Mouse (Mus musculus): ENCODE measurements at regions not wholly inside any gene's neighbourhood (a gene's known extent, or its start where the extent isn't known, plus 50 kb on each side); places are given as distances from the start of the nearest gene placed in this dataset.

GRCm38 (mm10) chr10:70372411-70373136 is 67.7 kb upstream of the Fam13c start:
- no peak for DNase-seq

GRCm38 (mm10) chr10:70373207-70373606 is 67.1 kb upstream of the Fam13c start:
- H3K36me3 ChIP-seq (ENCODE audit: control insufficient read depth, insufficient read depth, low read length), result no peaks in the 10 kb centered on the region
- WGBS, result 88% methylated on average over 8 of the region's 8 CpGs
- no peak overlapping the region for H3K27ac ChIP-seq (replicated peaks; ENCODE audit: low read depth, low read length)
- no peak overlapping the region for H3K4me3 ChIP-seq (replicated peaks; ENCODE audit: low read depth, low read length)
- no peak for ATAC-seq (ENCODE audit: low FRiP score, low TSS enrichment)
- H3K9ac ChIP-seq (replicated peaks; ENCODE audit: low read length), result no peak overlapping the region
- 0 out of 2 replicates have a peak, but pooled peaks cover 3% of the 10 kb centered on the region for H3K4me1 ChIP-seq (ENCODE audit: control insufficient read depth, insufficient read depth, low read length)
- no peaks in the 10 kb centered on the region for H3K27me3 ChIP-seq (ENCODE audit: control insufficient read depth, insufficient read depth, low read length)
- DNase-seq, result no peak
- H3K4me2 ChIP-seq (ENCODE audit: low read length), result no peak overlapping the region
- no peaks in the 10 kb centered on the region for H3K9me3 ChIP-seq (ENCODE audit: control insufficient read depth, low read length)

More at GRCm38 (mm10) chr10:70372411-70373136, 67.7 kb upstream of the Fam13c start:
- Histone ChIP-seq H3K27ac (replicated peaks; ENCODE audit: low read depth, low read length) (no peak overlapping the region), H3K4me2 (ENCODE audit: low read length) (no peak overlapping the region), H3K9ac (replicated peaks; ENCODE audit: low read length) (no peak overlapping the region), H3K4me1 (ENCODE audit: control insufficient read depth, insufficient read depth, low read length) (0 out of 2 replicates have a peak, but pooled peaks cover 3% of the 10 kb centered on the region), H3K4me3 (replicated peaks; ENCODE audit: low read depth, low read length) (no peak overlapping the region), H3K27me3 (ENCODE audit: control insufficient read depth, insufficient read depth, low read length) (no peaks in the 10 kb centered on the region), H3K36me3 (ENCODE audit: control insufficient read depth, insufficient read depth, low read length) (no peaks in the 10 kb centered on the region), H3K9me3 (ENCODE audit: control insufficient read depth, low read length) (no peaks in the 10 kb centered on the region)
- WGBS, result 87% methylated on average over 6 of the region's 6 CpGs
- ATAC-seq (ENCODE audit: low FRiP score, low TSS enrichment), result no peak

- Histone ChIP-seq H3K4me3 (replicated peaks; ENCODE audit: low read depth, low read length) (no peak overlapping the region), H3K4me1 (ENCODE audit: control insufficient read depth, insufficient read depth, low read length) (no peaks in the 10 kb centered on the region), H3K9me3 (ENCODE audit: control insufficient read depth, low read length) (no peaks in the 10 kb centered on the region), H3K36me3 (ENCODE audit: control insufficient read depth, insufficient read depth, low read length) (no peaks in the 10 kb centered on the region), H3K9ac (replicated peaks; ENCODE audit: low read length) (no peak overlapping the region), H3K27ac (replicated peaks; ENCODE audit: low read depth, low read length) (no peak overlapping the region), H3K4me2 (ENCODE audit: low read length) (no peak overlapping the region), H3K27me3 (ENCODE audit: control insufficient read depth, insufficient read depth, low read length) (no peaks in the 10 kb centered on the region)
- DNase-seq (no peak), ATAC-seq (ENCODE audit: low FRiP score, low TSS enrichment) (no peak)
- 90% methylated on average over 5 of the region's 5 CpGs for WGBS
These were observed 66.4 kb upstream of the Fam13c start for GRCm38 (mm10) chr10:70373836-70374235.

GRCm38 (mm10) chr10:70374726-70375125 is 65.6 kb upstream of the Fam13c start:
- Histone ChIP-seq H3K4me3 (replicated peaks; ENCODE audit: low read depth, low read length) (no peak overlapping the region), H3K27me3 (ENCODE audit: control insufficient read depth, insufficient read depth, low read length) (no peaks in the 10 kb centered on the region), H3K4me2 (ENCODE audit: low read length) (no peak overlapping the region), H3K27ac (replicated peaks; ENCODE audit: low read depth, low read length) (no peak overlapping the region), H3K9me3 (ENCODE audit: control insufficient read depth, low read length) (no peaks in the 10 kb centered on the region), H3K4me1 (ENCODE audit: control insufficient read depth, insufficient read depth, low read length) (no peaks in the 10 kb centered on the region), H3K9ac (replicated peaks; ENCODE audit: low read length) (no peak overlapping the region), H3K36me3 (ENCODE audit: control insufficient read depth, insufficient read depth, low read length) (no peaks in the 10 kb centered on the region)
- 86% methylated on average over 7 of the region's 7 CpGs for WGBS
- ATAC-seq (ENCODE audit: low FRiP score, low TSS enrichment) (no peak), DNase-seq (no peak)

GRCm38 (mm10) chr10:70380041-70380651 is 60.1 kb upstream of the Fam13c start:
- Histone ChIP-seq H3K36me3 (ENCODE audit: control insufficient read depth, insufficient read depth, low read length) (no peaks in the 10 kb centered on the region), H3K4me1 (ENCODE audit: control insufficient read depth, insufficient read depth, low read length) (peaks cover 4% of the 10 kb centered on the region; the same call in 1 of the 2 replicates), H3K4me2 (ENCODE audit: low read length) (no peak overlapping the region), H3K9ac (replicated peaks; ENCODE audit: low read length) (no peak overlapping the region), H3K27me3 (ENCODE audit: control insufficient read depth, insufficient read depth, low read length) (no peaks in the 10 kb centered on the region), H3K4me3 (replicated peaks; ENCODE audit: low read depth, low read length) (no peak overlapping the region), H3K9me3 (ENCODE audit: control insufficient read depth, low read length) (no peaks in the 10 kb centered on the region), H3K27ac (replicated peaks; ENCODE audit: low read depth, low read length) (no peak overlapping the region)
- ATAC-seq (ENCODE audit: low FRiP score, low TSS enrichment), result peak; percentile 48
- WGBS, result 12% methylated on average over 7 of the region's 7 CpGs
- DNase-seq, result peak; percentile 38

GRCm38 (mm10) chr10:70384689-70385088 is 55.6 kb upstream of the Fam13c start:
- Histone ChIP-seq H3K4me3 (replicated peaks; ENCODE audit: low read depth, low read length) (no peak overlapping the region), H3K9me3 (ENCODE audit: control insufficient read depth, low read length) (no peaks in the 10 kb centered on the region)
- ATAC-seq (ENCODE audit: low FRiP score, low TSS enrichment), result no peak

GRCm38 (mm10) chr10:70387729-70388128 is 52.6 kb upstream of the Fam13c start:
- Histone ChIP-seq H3K4me1 (ENCODE audit: control insufficient read depth, insufficient read depth, low read length) (no peaks in the 10 kb centered on the region), H3K27ac (replicated peaks; ENCODE audit: low read depth, low read length) (no peak overlapping the region), H3K27me3 (ENCODE audit: control insufficient read depth, insufficient read depth, low read length) (no peaks in the 10 kb centered on the region), H3K9ac (replicated peaks; ENCODE audit: low read length) (no peak overlapping the region), H3K36me3 (ENCODE audit: control insufficient read depth, insufficient read depth, low read length) (no peaks in the 10 kb centered on the region), H3K4me3 (replicated peaks; ENCODE audit: low read depth, low read length) (no peak overlapping the region), H3K9me3 (ENCODE audit: control insufficient read depth, low read length) (no peaks in the 10 kb centered on the region), H3K4me2 (ENCODE audit: low read length) (no peak overlapping the region)
- WGBS, result 92% methylated on average over 5 of the region's 5 CpGs
- ATAC-seq (ENCODE audit: low FRiP score, low TSS enrichment) (no peak), DNase-seq (no peak)

More at GRCm38 (mm10) chr10:70384689-70385088, 55.6 kb upstream of the Fam13c start:
- Histone ChIP-seq H3K4me1 (ENCODE audit: control insufficient read depth, insufficient read depth, low read length) (peaks cover 4% of the 10 kb centered on the region; the same call in 1 of the 2 replicates), H3K9ac (replicated peaks; ENCODE audit: low read length) (no peak overlapping the region), H3K36me3 (ENCODE audit: control insufficient read depth, insufficient read depth, low read length) (no peaks in the 10 kb centered on the region), H3K27me3 (ENCODE audit: control insufficient read depth, insufficient read depth, low read length) (no peaks in the 10 kb centered on the region), H3K4me2 (ENCODE audit: low read length) (no peak overlapping the region), H3K27ac (replicated peaks; ENCODE audit: low read depth, low read length) (no peak overlapping the region)
- no peak for DNase-seq
- WGBS, result 90% methylated on average over 4 of the region's 4 CpGs
